Mouse (Mus musculus): ENCODE measurements around the gene Gm6176.
"Not testable (repeated sequence)": the region's sequence is repeated elsewhere in the genome, so short reads cannot be mapped to it uniquely, and the experiment has no call there.

The Gm6176 gene

GRCm38 (mm10) chr7:22056205-22056604 is at the start of gene Gm6176:
Gene Gm6176, minus strand, starts transcription at chr7:22056305.
- not testable (repeated sequence) for DNase-seq (ENCODE audit: low read depth, low spot score)

GRCm38 (mm10) chr7:22068757-22069156 is 12.7 kb upstream of the Gm6176 start, which contains the start of gene Vmn1r139:
Gene Vmn1r139, plus strand, starts transcription at chr7:22069057.
- not testable (repeated sequence) for DNase-seq (ENCODE audit: low read depth, low spot score)

- not testable (repeated sequence) for DNase-seq (ENCODE audit: low read depth, low spot score)
Observed at GRCm38 (mm10) chr7:22028797-22029196, 27.3 kb downstream of the Gm6176 start, which contains the start of gene Vmn1r138. Gene Vmn1r138, minus strand, starts transcription at chr7:22028897.
